Mouse (Mus musculus) retina, embryonic 14.5 days (tissue): Measurements from ENCODE around the gene Mat1a.

Experiments
- DNase-seq: peaks from one replicate; pipeline ENCODE4 v3.0.0-alpha.2; 2015; ENCODE audit warnings: low spot score

Gene Mat1a

GRCm38 (mm10) chr14:41104853-41105444 lies at the start of gene Mat1a:
Gene Mat1a (plus strand): TSS chr14:41105035.
- DNase-seq: no peak

- DNase-seq: no peak
Observed at GRCm38 (mm10) chr14:41065168-41065567, 39.7 kb upstream of the Mat1a start.

- DNase-seq: no peak
Observed at GRCm38 (mm10) chr14:41066416-41066815, 38.4 kb upstream of the Mat1a start.

DNA sequence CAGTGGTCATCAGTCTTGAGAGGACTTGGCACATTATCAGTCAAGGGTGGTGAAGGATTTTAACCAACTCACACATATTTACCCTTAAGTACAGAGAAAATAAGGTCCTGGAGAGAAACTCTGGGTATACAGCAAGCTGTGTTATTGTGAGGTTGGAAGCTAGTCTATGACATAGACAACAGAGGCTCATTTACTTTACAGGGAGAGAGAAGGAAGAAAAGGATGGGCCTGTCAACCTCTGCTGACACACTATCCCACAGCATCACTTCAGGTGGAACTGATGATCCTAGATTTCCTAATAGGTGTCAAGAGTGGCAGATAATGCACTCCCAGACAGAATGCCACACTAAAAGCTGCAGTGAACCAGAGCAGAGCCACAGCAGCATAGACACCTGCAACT lies 35.7 kb upstream of the Mat1a start, which contains the start of gene Dydc2:
Gene Dydc2, minus strand, starts transcription at position 101 of the 400 bp plus-strand sequence.
- no peak for DNase-seq

DNA sequence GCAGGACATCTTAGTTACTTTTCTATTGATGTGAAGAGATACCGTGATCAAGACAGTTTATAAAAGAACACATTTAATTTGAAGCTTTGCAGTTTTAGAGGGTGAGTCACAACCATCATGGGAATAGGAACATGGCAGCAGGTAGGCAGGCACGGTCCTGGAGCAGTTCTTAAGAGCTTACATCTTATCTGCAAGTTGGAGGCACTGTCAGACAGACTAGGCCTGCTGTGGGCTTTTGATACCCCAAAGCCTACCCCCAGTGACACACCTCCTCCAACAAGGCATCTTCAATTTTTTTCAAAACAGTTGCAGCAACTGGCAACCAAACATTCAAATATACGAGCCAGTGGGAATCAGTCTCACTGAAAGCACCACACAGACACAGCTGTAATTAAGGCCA lies 34.5 kb upstream of the Mat1a start:
- no peak for DNase-seq

- peak; percentile 74 for DNase-seq
Observed at GRCm38 (mm10) chr14:41072229-41072943, 32.4 kb upstream of the Mat1a start, which contains the start of gene Dydc1. Gene Dydc1 (plus strand): TSS chr14:41072911.

DNA sequence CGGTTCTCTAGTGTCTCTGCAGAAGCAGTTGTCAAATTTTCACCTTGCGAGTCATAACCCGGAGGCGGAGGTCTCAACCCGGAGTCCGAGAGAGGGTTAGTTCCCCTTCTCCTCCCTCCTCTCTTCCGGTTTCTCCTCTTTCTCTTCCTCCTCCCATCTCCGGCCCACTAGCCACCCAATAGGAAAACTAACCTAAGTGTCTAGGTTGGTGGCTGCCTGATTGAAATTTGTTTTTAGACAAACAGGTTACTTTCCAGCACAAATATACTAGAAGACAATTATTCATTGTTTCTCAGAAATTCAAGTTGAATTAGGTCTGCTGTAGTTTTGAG lies 31.9 kb upstream of the Mat1a start:
- DNase-seq: no peak

GRCm38 (mm10) chr14:41082408-41082807 lies 22.4 kb upstream of the Mat1a start:
- no peak for DNase-seq

GRCm38 (mm10) chr14:41087509-41087908 lies 17.3 kb upstream of the Mat1a start:
- DNase-seq: peak; percentile 10

- DNase-seq: peak; percentile 55
Observed at GRCm38 (mm10) chr14:41090777-41091176, 14.1 kb upstream of the Mat1a start.

DNA sequence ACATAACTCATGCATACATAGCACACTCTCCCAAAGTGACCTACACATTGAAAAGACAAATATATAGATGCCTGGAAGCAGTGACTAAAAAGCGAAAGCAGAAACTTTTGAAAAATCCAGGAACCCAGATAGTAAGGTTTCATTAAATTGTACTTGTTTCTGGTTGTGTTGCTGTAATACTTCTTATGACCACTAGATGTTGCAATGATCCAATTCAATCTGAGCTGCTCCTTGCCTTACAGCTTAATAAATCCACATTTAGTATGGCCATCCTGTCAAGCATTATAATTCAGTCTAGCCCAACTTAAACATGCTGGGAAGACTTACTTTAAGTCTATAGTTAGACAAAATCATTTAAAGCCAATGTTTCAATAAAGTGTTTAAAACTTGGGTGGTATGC lies 10.7 kb upstream of the Mat1a start:
- peak; percentile 44 for DNase-seq

DNA sequence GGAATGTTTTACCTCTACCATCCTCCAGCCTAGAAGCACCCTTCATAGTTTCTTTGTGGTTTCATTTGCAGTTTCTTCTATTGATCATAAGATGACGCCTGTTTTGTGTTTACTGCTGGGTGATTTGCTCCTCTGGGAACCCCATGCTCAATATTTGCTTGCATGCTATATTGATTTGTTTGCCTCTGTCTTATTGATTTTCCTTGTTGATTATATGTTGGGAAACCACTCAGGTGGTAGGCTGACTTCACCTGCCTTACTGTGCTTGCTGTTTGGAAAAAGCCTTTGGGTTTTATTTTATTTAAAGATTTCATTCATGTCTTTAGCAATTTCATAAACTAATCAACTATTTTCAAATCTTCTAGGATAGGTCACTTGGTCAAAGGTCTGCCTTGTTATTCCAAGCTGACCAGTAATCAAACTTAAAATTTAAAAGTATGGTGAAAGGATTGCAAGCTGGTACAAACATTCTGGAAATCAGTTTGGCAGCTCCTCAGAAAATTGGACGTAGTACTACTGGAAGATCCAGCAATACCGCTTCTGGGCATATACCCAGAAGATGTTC lies 8.5 kb upstream of the Mat1a start:
- DNase-seq: no peak

- no peak for DNase-seq
Observed at GRCm38 (mm10) chr14:41098726-41099125, 6.1 kb upstream of the Mat1a start.

- no peak for DNase-seq
Observed at GRCm38 (mm10) chr14:41100712-41101111, 4.1 kb upstream of the Mat1a start.

DNA sequence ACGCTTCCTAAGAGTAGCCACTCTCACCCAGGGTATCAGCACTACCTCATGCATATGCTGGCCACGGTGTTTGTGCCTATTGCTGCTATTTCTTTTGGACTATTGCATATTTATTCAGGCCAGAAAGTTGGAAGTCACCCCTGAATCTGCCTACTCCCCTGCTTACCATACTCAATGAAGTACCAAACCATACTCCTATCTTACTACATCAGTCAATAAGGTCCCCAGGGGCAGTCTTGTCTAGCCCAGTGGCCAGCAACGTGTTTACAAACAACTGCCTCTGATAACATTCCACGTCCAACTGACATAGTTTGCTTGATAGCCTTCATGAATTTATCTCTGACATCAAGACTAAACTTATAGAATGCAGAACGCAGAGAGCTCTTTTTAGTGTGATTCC lies 3.6 kb upstream of the Mat1a start:
- DNase-seq: no peak

GRCm38 (mm10) chr14:41102269-41102668 lies 2.6 kb upstream of the Mat1a start:
- DNase-seq: no peak

GRCm38 (mm10) chr14:41111031-41111668 lies 6.3 kb downstream of the Mat1a start:
- no peak for DNase-seq

DNA sequence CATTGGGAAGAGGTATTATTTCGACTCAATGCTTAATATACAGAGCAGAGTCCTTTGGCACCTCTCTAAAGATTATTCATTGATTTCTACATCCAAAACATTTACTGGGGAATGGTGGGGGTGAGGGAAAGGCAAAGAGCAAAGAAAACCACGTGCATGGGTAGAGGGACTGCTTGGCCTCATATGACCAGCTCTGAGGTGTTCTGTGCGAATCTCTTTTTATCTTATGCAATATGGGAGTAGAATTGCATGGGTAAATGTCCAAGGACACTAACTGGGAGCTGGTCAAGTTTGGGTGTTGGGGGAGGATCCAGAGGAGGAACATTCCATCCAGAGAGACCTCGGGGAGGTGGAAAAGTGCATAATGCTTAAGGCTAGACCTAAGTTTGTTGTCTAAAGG lies 8.1 kb downstream of the Mat1a start:
- no peak for DNase-seq

- no peak for DNase-seq
Observed at GRCm38 (mm10) chr14:41116271-41116670, 11.4 kb downstream of the Mat1a start.

- no peak for DNase-seq
Observed at GRCm38 (mm10) chr14:41124683-41125082, 19.8 kb downstream of the Mat1a start.

- peak; percentile 53 for DNase-seq
Observed at GRCm38 (mm10) chr14:41127997-41128396, 23.2 kb downstream of the Mat1a start.

- DNase-seq: no peak
Observed at GRCm38 (mm10) chr14:41131540-41131939, 26.7 kb downstream of the Mat1a start, which contains the start of gene Sftpa1. Gene Sftpa1 (plus strand): TSS chr14:41131782.

DNA sequence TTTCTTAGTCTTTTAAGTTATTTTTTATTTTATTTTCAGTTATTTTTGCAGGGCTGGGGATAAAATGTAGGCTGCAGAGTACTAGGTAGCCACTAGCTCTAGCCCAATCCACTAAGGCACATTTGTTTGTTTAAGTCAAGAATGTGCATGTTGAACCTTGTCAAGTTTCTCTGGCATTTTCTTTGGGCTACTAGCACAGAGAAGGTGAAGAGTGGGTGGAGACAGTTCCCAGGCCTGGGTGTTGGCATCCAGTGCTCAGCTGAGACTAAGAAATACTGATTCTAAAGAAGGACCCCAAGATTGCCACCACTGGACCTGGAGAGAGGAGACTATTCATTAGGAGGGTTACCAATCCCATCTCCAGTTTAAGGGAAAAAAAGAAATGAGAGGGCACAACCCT lies 32.2 kb downstream of the Mat1a start:
- no peak for DNase-seq
